Mouse (Mus musculus) heart, adult 2 months (tissue): ENCODE results near the gene Pfkfb2.

Experiments used
- CTCF ChIP-seq: fragments of 200-600 bp; IDR thresholded peaks from 2 replicates; pipeline ENCODE4 v1.8.1; 2022; ENCODE audit warnings: antibody characterized with exemption, mild to moderate bottlenecking, moderate library complexity
- EP300 ChIP-seq: fragments of 200-500 bp; IDR thresholded peaks from 2 replicates; pipeline ENCODE4 v1.6.1; 2011; ENCODE audit warnings: low read depth, low read length, control low read depth; ENCODE audit not compliant: insufficient read depth
- POLR2A ChIP-seq: fragments of 200-500 bp; IDR thresholded peaks from 2 replicates; pipeline ENCODE4 v1.6.1; 2011; ENCODE audit warnings: mild to moderate bottlenecking, low read depth, low read length, control low read depth; ENCODE audit not compliant: insufficient read depth

- TF ChIP-seq EP300, result no peak
- TF ChIP-seq POLR2A, result no peak
- no peak for TF ChIP-seq CTCF
These were observed 15.0 kb downstream of the Pfkfb2 start for GRCm38 (mm10) chr1:130714046-130714445.
